Mouse (Mus musculus) granulocyte monocyte progenitor cell, adult 5-6 weeks (primary cell): Measurements from ENCODE around the gene Hyal3. TPM values are rescaled to one million over a fixed set of nuclear protein-coding genes. Genes with fewer than 3 reads are reported as not detected.
A peak's percentile ranks its signal among the peaks of the same experiment; 100 is the strongest.

ENCODE experiments used
- ATAC-seq: replicated peaks from 2 replicates; pipeline ENCODE4 v1.8.0; 2016; ENCODE audit warnings: mild to moderate bottlenecking, moderate TSS enrichment, inconsistent platforms; ENCODE audit not compliant: poor library complexity, severe bottlenecking
- total RNA-seq, 2 experiments: library from RNA; stranded (forward) in 1 of 2; stranded (reverse) in 1 of 2; fragments of 200-712, 200-1000 nt in 1 of 2; fragments of >200 nt in 1 of 2; fragmentation: Nextera tagmentation in 1 of 2; gene quantifications; 2 replicates each; pipeline ENCODE4 v1.2.3; 2014 to 2017

Hyal3 gene
- total RNA-seq (2014; fragmentation: Nextera tagmentation): 0.34 TPM in 1 of 2 replicates, not detected in the other
- total RNA-seq (2017): 0.26 and 0.46 TPM in 2 replicates

- peak; percentile 78 for ATAC-seq
Observed at GRCm38 (mm10) chr9:107580501-107581317, at the start of gene Hyal3. TSS of gene Hyal3 (plus strand) at chr9:107580818.

GRCm38 (mm10) chr9:107533791-107534407, 46.7 kb upstream of the Hyal3 start, which contains the start of gene Tmem115:
TSS of gene Tmem115 (plus strand) at chr9:107533945.
- ATAC-seq: peak; percentile 88

- ATAC-seq: peak; percentile 10
Observed at GRCm38 (mm10) chr9:107534408-107535202, 46.0 kb upstream of the Hyal3 start.

- no peak for ATAC-seq
Observed at GRCm38 (mm10) chr9:107538231-107538630, 42.4 kb upstream of the Hyal3 start.

- no peak for ATAC-seq
Observed at GRCm38 (mm10) chr9:107538711-107539110, 41.9 kb upstream of the Hyal3 start.

- no peak for ATAC-seq
Observed at GRCm38 (mm10) chr9:107539940-107540339, 40.7 kb upstream of the Hyal3 start.

GRCm38 (mm10) chr9:107540420-107540819, 40.2 kb upstream of the Hyal3 start:
- no peak for ATAC-seq

GRCm38 (mm10) chr9:107541005-107541404, 39.6 kb upstream of the Hyal3 start:
- ATAC-seq: no peak

GRCm38 (mm10) chr9:107541474-107542351, 38.9 kb upstream of the Hyal3 start, which contains the start of the genes Cyb561d2 and Nprl2:
TSS of gene Cyb561d2 (minus strand) at chr9:107542193.
TSS of gene Nprl2 (plus strand) at chr9:107542226.
- ATAC-seq: peak; percentile 80

GRCm38 (mm10) chr9:107542352-107542686, 38.3 kb upstream of the Hyal3 start:
- no peak for ATAC-seq

- ATAC-seq: no peak
Observed at GRCm38 (mm10) chr9:107542721-107543120, 37.9 kb upstream of the Hyal3 start.

- ATAC-seq: no peak
Observed at GRCm38 (mm10) chr9:107543299-107543698, 37.3 kb upstream of the Hyal3 start.

GRCm38 (mm10) chr9:107544196-107544700, 36.4 kb upstream of the Hyal3 start:
- no peak for ATAC-seq

- ATAC-seq: no peak
Observed at GRCm38 (mm10) chr9:107544729-107545128, 35.9 kb upstream of the Hyal3 start.

GRCm38 (mm10) chr9:107545199-107545598, 35.4 kb upstream of the Hyal3 start:
- ATAC-seq: no peak

GRCm38 (mm10) chr9:107545602-107546001, 35.0 kb upstream of the Hyal3 start:
- no peak for ATAC-seq

- peak; percentile 65 for ATAC-seq
Observed at GRCm38 (mm10) chr9:107547026-107547425, 33.6 kb upstream of the Hyal3 start, which contains the start of gene Zmynd10. TSS of gene Zmynd10 (plus strand) at chr9:107547298.

- peak; percentile 26 for ATAC-seq
Observed at GRCm38 (mm10) chr9:107547957-107548356, 32.7 kb upstream of the Hyal3 start.

GRCm38 (mm10) chr9:107548820-107549219, 31.8 kb upstream of the Hyal3 start:
- no peak for ATAC-seq
